Mouse (Mus musculus) midbrain, embryonic 16.5 days (tissue): ENCODE results near the gene Commd9. TPM values are rescaled to one million over a fixed set of nuclear protein-coding genes. Genes with fewer than 3 reads are reported as not detected.
A peak's percentile ranks its signal among the peaks of the same experiment; 100 is the strongest.

ENCODE experiments used
- ATAC-seq: fragments of 200-750 bp; cut with Nextera tagmentation; 2 replicates; pipeline ENCODE4 v1.8.0; 2017; ENCODE audit warnings: moderate TSS enrichment
- H3K27ac ChIP-seq: fragments of 300-500 bp; sonication (generic); 2 replicates; pipeline ENCODE4 v1.5.1; 2014; ENCODE audit warnings: mild to moderate bottlenecking, low read length, mixed read lengths
- H3K27me3 ChIP-seq: fragments of 300-500 bp; sonication (generic); 2 replicates; pipeline ENCODE4 v1.6.1; 2014; ENCODE audit warnings: low read depth, low read length, mixed read lengths; ENCODE audit not compliant: control insufficient read depth, insufficient read depth
- H3K36me3 ChIP-seq: fragments of 300-500 bp; sonication (generic); 2 replicates; pipeline ENCODE4 v1.6.1; 2014; ENCODE audit warnings: mild to moderate bottlenecking, low read length, moderate library complexity, mixed read lengths; ENCODE audit not compliant: control insufficient read depth, insufficient read depth
- H3K4me1 ChIP-seq: fragments of 300-500 bp; sonication (generic); 2 replicates; pipeline ENCODE4 v1.6.1; 2014; ENCODE audit warnings: mild to moderate bottlenecking, low read length, mixed read lengths; ENCODE audit not compliant: control insufficient read depth, insufficient read depth
- H3K4me2 ChIP-seq: fragments of 300-500 bp; sonication (generic); 2 replicates; pipeline ENCODE4 v1.6.1; 2014; ENCODE audit warnings: mild to moderate bottlenecking, low read length, mixed read lengths
- H3K4me3 ChIP-seq: fragments of 300-500 bp; sonication (generic); 2 replicates; pipeline ENCODE4 v1.5.1; 2014; ENCODE audit warnings: low read depth, mild to moderate bottlenecking, low read length, moderate library complexity, mixed read lengths
- H3K9ac ChIP-seq: fragments of 300-500 bp; sonication (generic); 2 replicates; pipeline ENCODE4 v1.6.1; 2014; ENCODE audit warnings: low read depth, low read length, mixed read lengths
- H3K9me3 ChIP-seq: fragments of 300-500 bp; sonication (generic); replicated peaks from 2 replicates; pipeline ENCODE4 v1.6.1; 2014; ENCODE audit warnings: mild to moderate bottlenecking, low read length, mixed read lengths; ENCODE audit not compliant: control insufficient read depth, poor library complexity, severe bottlenecking
- WGBS: fragments of 180-500 bp; shearing (Covaris S2); extraction: QIAGEN DNeasy Blood & Tissue Kit; methylation state at CpG from one replicate; pipeline ENCODE4 v1.1.7; 2014; 5-methylcytosine and 5-hydroxymethylcytosine counted together
- polyA plus RNA-seq: library from polyadenylated mRNA; unstranded; fragments of >200 nt; fragmentation: Nextera tagmentation; extraction: Ambion mirVana; gene quantifications from 2 replicates; pipeline ENCODE4 v1.2.1, GENCODE M21; 2015

The Commd9 gene
- polyA plus RNA-seq, 1 experiment from 2014 or later = 119 TPM

GRCm38 (mm10) chr2:101881471-101882162 is 4.4 kb upstream of the Commd9 start:
- Histone ChIP-seq H3K4me3 (no peak overlapping the region), H3K4me1 (peaks cover 1% of the 10 kb centered on the region), H3K27ac (no peak overlapping the region), H3K4me2 (no peak overlapping the region), H3K9ac (no peak overlapping the region), H3K36me3 (no peaks in the 10 kb centered on the region), H3K27me3 (no peaks in the 10 kb centered on the region), H3K9me3 (no peaks in the 10 kb centered on the region)
- 93% methylated on average over 9 of the region's 9 CpGs for WGBS
- no peak for ATAC-seq

GRCm38 (mm10) chr2:101882998-101883397 is 3.0 kb upstream of the Commd9 start, which contains the start of gene Prr5l:
Gene Prr5l, minus strand, starts transcription at chr2:101883027.
- Histone ChIP-seq H3K4me3 (no peak within 1 kb of the TSS), H3K9me3 (no peaks in the 10 kb centered on the region), H3K4me2 (no peak within 1 kb of the TSS), H3K36me3 (no peaks in the 10 kb centered on the region), H3K4me1 (peaks cover 8% of the 10 kb centered on the region), H3K27ac (no peak within 1 kb of the TSS), H3K27me3 (no peaks in the 10 kb centered on the region), H3K9ac (no peak within 1 kb of the TSS)
- ATAC-seq = no peak
- 31% methylated on average over 3 of the region's 3 CpGs for WGBS

GRCm38 (mm10) chr2:101884286-101884685 is 1.8 kb upstream of the Commd9 start:
- H3K36me3 ChIP-seq = no peaks in the 10 kb centered on the region
- 89% methylated on average over 2 of the region's 2 CpGs for WGBS
- no peak overlapping the region for H3K9ac ChIP-seq
- H3K27ac ChIP-seq = no peak overlapping the region
- H3K27me3 ChIP-seq = no peaks in the 10 kb centered on the region
- ATAC-seq = no peak
- no peaks in the 10 kb centered on the region for H3K9me3 ChIP-seq
- peaks cover 8% of the 10 kb centered on the region for H3K4me1 ChIP-seq
- H3K4me2 ChIP-seq = no peak overlapping the region
- no peak overlapping the region for H3K4me3 ChIP-seq

- no peak for ATAC-seq
- H3K4me1 ChIP-seq = peaks cover 8% of the 10 kb centered on the region
- 97% methylated on average over 8 of the region's 8 CpGs for WGBS
- H3K27ac ChIP-seq = no peak overlapping the region
- no peaks in the 10 kb centered on the region for H3K36me3 ChIP-seq
- no peak overlapping the region for H3K4me3 ChIP-seq
- H3K27me3 ChIP-seq = no peaks in the 10 kb centered on the region
- no peaks in the 10 kb centered on the region for H3K9me3 ChIP-seq
- H3K9ac ChIP-seq = no peak overlapping the region
- H3K4me2 ChIP-seq = no peak overlapping the region
Observed at GRCm38 (mm10) chr2:101888886-101889285, 2.8 kb downstream of the Commd9 start.

GRCm38 (mm10) chr2:101891143-101891542 is 5.1 kb downstream of the Commd9 start:
- no peak overlapping the region for H3K4me2 ChIP-seq
- H3K27ac ChIP-seq = no peak overlapping the region
- H3K9ac ChIP-seq = no peak overlapping the region
- no peaks in the 10 kb centered on the region for H3K27me3 ChIP-seq
- H3K4me1 ChIP-seq = peaks cover 12% of the 10 kb centered on the region
- ATAC-seq = no peak
- no peaks in the 10 kb centered on the region for H3K36me3 ChIP-seq
- H3K9me3 ChIP-seq = no peaks in the 10 kb centered on the region
- no peak overlapping the region for H3K4me3 ChIP-seq
- WGBS = 65% methylated on average over 7 of the region's 7 CpGs

- Histone ChIP-seq H3K27ac (no peak overlapping the region), H3K9ac (no peak overlapping the region), H3K4me3 (no peak overlapping the region), H3K4me2 (no peak overlapping the region), H3K27me3 (no peaks in the 10 kb centered on the region), H3K4me1 (peaks cover 9% of the 10 kb centered on the region; the same call in 1 of the 2 replicates), H3K36me3 (no peaks in the 10 kb centered on the region; the same call in 1 of the 2 replicates), H3K9me3 (no peaks in the 10 kb centered on the region)
- no peak for ATAC-seq
- 95% methylated on average over 3 of the region's 3 CpGs for WGBS
Observed at GRCm38 (mm10) chr2:101894126-101894525, 8.1 kb downstream of the Commd9 start.

- no peak overlapping the region for H3K27ac ChIP-seq
- no peak overlapping the region for H3K4me2 ChIP-seq
- H3K4me1 ChIP-seq = peaks cover 9% of the 10 kb centered on the region; the same call in 1 of the 2 replicates
- no peaks in the 10 kb centered on the region; the same call in 1 of the 2 replicates for H3K36me3 ChIP-seq
- no peak overlapping the region for H3K9ac ChIP-seq
- H3K27me3 ChIP-seq = no peaks in the 10 kb centered on the region
- WGBS = 67% methylated on average over 10 of the region's 10 CpGs
- no peak overlapping the region for H3K4me3 ChIP-seq
- H3K9me3 ChIP-seq = no peaks in the 10 kb centered on the region
- ATAC-seq = 0 out of 2 replicates have a peak, but pooled peaks have one; percentile 47
Observed at GRCm38 (mm10) chr2:101896425-101897204, 10.6 kb downstream of the Commd9 start.

- WGBS = 74% methylated on average over 4 of the region's 4 CpGs
- Histone ChIP-seq H3K27me3 (no peaks in the 10 kb centered on the region), H3K4me2 (no peak overlapping the region), H3K4me1 (peaks cover 8% of the 10 kb centered on the region), H3K4me3 (no peak overlapping the region), H3K36me3 (no peaks in the 10 kb centered on the region), H3K9me3 (no peaks in the 10 kb centered on the region), H3K9ac (no peak overlapping the region), H3K27ac (no peak overlapping the region)
- ATAC-seq = no peak
Observed at GRCm38 (mm10) chr2:101902196-101902595, 16.1 kb downstream of the Commd9 start.
